Mouse (Mus musculus): ENCODE data around the gene Ackr4. TPM values are rescaled to one million over a fixed set of nuclear protein-coding genes. Genes with fewer than 3 reads are reported as not detected.

The Ackr4 gene
- total and polyA plus RNA-seq, 3 experiments = 0.10 to 0.27 TPM; not detected in 1

DNA sequence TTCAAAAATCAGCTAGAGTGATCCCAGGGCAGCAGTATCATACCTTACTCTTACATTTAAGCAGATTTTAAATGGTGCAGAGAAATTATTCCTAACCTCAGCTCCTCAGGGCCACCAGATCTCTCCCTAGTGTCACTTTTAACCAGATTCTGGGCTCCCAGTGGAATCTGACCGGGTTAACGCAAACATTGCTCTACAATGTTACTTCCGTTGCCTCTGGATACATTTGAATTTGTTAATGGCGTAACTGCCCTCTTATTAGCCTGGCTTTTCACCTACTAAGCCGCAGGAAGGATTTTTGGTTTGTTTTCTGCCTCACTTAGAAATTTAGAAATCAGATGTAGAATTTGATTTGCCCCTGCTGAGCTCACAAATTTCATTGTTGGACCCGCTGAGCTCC lies 92.0 kb downstream of the Ackr4 start:
- no peaks in the 10 kb centered on the region for H3K79me2 ChIP-seq (ENCODE audit: control insufficient read depth, insufficient read depth, low read length, poor library complexity)
- H3K4me1 ChIP-seq (ENCODE audit: control insufficient read depth in 1 of 2, insufficient read depth in 2 of 2, low read length in 2 of 2) = no peaks in the 10 kb centered on the region
- H3K4me3 ChIP-seq (ENCODE audit: control insufficient read depth in 1 of 2, insufficient read depth in 1 of 2, low read depth in 2 of 2, low read length in 2 of 2) = no peak overlapping the region
- H3K36me3 ChIP-seq (ENCODE audit: control insufficient read depth in 1 of 2, insufficient read depth in 2 of 2, low read length in 2 of 2) = no peaks in the 10 kb centered on the region
- no peak overlapping the region for H3K27ac ChIP-seq (ENCODE audit: control insufficient read depth, low read depth, low read length)
- H3K9me3 ChIP-seq (replicated peaks; ENCODE audit: insufficient read depth, low read length) = no peaks in the 10 kb centered on the region
- no peaks in the 10 kb centered on the region for H3K27me3 ChIP-seq (ENCODE audit: control insufficient read depth in 1 of 2, insufficient read depth in 2 of 2, low read length in 2 of 2)
- no peak for TF ChIP-seq MYB (IDR thresholded peaks at IDR 0.05; ENCODE audit: low read depth, low read length)
- no peak for TF ChIP-seq RAD21 (IDR thresholded peaks at IDR 0.05; ENCODE audit: low read depth, low read length)
- TF ChIP-seq CTCF (IDR thresholded peaks at IDR 0.05 in 2 of 3, conservative IDR thresholded peaks at IDR 0.05 in 1 of 3; ENCODE audit: control insufficient read depth in 1 of 3, insufficient read depth in 1 of 3, low read depth in 2 of 3, low read length in 3 of 3, poor library complexity in 1 of 3, severe bottlenecking in 1 of 3) = no peak
- no peak for TF ChIP-seq MYC (IDR thresholded peaks at IDR 0.05; ENCODE audit: low read depth, low read length)
- no peak for TF ChIP-seq KAT2A (conservative IDR thresholded peaks at IDR 0.05; ENCODE audit: low read depth, low read length)
- TF ChIP-seq CHD2 (IDR thresholded peaks at IDR 0.05; ENCODE audit: low read length) = no peak
- TF ChIP-seq RCOR1 (IDR thresholded peaks at IDR 0.05; ENCODE audit: low read depth, low read length) = no peak
- no peak for DNase-seq (ENCODE audit: low read depth, low spot score)
- H3K9ac ChIP-seq (ENCODE audit: control insufficient read depth, low read depth, low read length, poor library complexity, severe bottlenecking) = no peak overlapping the region

DNA sequence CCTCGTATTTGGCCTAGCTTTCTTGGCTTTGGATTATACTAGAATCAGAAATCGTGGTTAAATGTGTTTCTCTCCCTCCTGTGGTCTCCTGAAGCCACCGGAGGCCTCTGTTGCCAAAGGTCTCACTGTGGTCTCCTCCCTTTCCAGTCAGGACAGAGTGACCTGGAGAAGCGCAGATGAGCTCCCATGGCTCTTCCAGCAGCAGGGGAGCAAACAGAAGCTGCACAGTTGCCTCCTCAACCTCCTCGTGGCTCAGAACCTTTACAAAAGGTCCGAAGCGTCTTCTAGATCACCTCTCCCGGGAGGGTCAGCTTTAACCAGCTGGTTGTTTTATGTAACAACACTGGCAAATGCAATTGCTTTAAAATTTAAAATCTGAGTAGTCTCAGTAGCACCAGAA lies 92.5 kb downstream of the Ackr4 start:
- TF ChIP-seq USF2 (IDR thresholded peaks at IDR 0.05; ENCODE audit: borderline replicate concordance in 1 of 2, insufficient read depth in 1 of 2, low read depth in 1 of 2, low read length in 2 of 2) (no peak), UBTF (IDR thresholded peaks at IDR 0.05; ENCODE audit: borderline replicate concordance, insufficient read depth, low read depth, low read length) (no peak), MAFK (IDR thresholded peaks at IDR 0.05; ENCODE audit: borderline replicate concordance, low read depth, low read length) (no peak), HCFC1 (IDR thresholded peaks at IDR 0.05; ENCODE audit: low read depth, low read length) (no peak), KAT2A (conservative IDR thresholded peaks at IDR 0.05; ENCODE audit: low read depth, low read length) (no peak), RCOR1 (IDR thresholded peaks at IDR 0.05; ENCODE audit: low read depth, low read length) (no peak), CHD2 (IDR thresholded peaks at IDR 0.05; ENCODE audit: low read length) (no peak), ZKSCAN1 (IDR thresholded peaks at IDR 0.05; ENCODE audit: low read depth, low read length) (no peak), SIN3A (IDR thresholded peaks at IDR 0.05; ENCODE audit: low read length) (no peak), TAL1 (IDR thresholded peaks at IDR 0.05; ENCODE audit: low read length) (no peak), USF1 (IDR thresholded peaks at IDR 0.05; ENCODE audit: low read depth, low read length) (no peak), RAD21 (IDR thresholded peaks at IDR 0.05; ENCODE audit: low read depth, low read length) (no peak), ZC3H11A (IDR thresholded peaks at IDR 0.05; ENCODE audit: low read depth, low read length) (no peak), ETS1 (IDR thresholded peaks at IDR 0.05; ENCODE audit: low read depth, low read length) (no peak), CHD1 (IDR thresholded peaks at IDR 0.05; ENCODE audit: low read depth, low read length) (no peak), E2F4 (IDR thresholded peaks at IDR 0.05; ENCODE audit: borderline replicate concordance, low read depth, low read length) (no peak)
- no peak for DNase-seq (ENCODE audit: low read depth, low spot score)
- Histone ChIP-seq H3K36me3 (ENCODE audit: control insufficient read depth in 1 of 2, insufficient read depth in 2 of 2, low read length in 2 of 2) (no peaks in the 10 kb centered on the region), H3K79me2 (ENCODE audit: control insufficient read depth, insufficient read depth, low read length, poor library complexity) (no peaks in the 10 kb centered on the region), H3K4me1 (ENCODE audit: control insufficient read depth in 1 of 2, insufficient read depth in 2 of 2, low read length in 2 of 2) (no peaks in the 10 kb centered on the region), H3K27ac (ENCODE audit: control insufficient read depth, low read depth, low read length) (no peak overlapping the region), H3K27me3 (ENCODE audit: control insufficient read depth in 1 of 2, insufficient read depth in 2 of 2, low read length in 2 of 2) (no peaks in the 10 kb centered on the region), H3K9me3 (replicated peaks; ENCODE audit: insufficient read depth, low read length) (no peaks in the 10 kb centered on the region), H3K4me3 (ENCODE audit: control insufficient read depth in 1 of 2, insufficient read depth in 1 of 2, low read depth in 2 of 2, low read length in 2 of 2) (no peak overlapping the region), H3K9ac (ENCODE audit: control insufficient read depth, low read depth, low read length, poor library complexity, severe bottlenecking) (no peak overlapping the region)

Other genes starting within 250 kb of the Ackr4 start
- 1.0 and 2.3 TPM in 2 replicates for gene Nphp3, start 124.4 kb downstream of the Ackr4 start, total RNA-seq (2012; rRNA removed)
- gene Nphp3, start 124.4 kb downstream of the Ackr4 start, polyA plus RNA-seq (2012; ENCODE audit: insufficient read depth in 1 of 2, insufficient read length in 2 of 2, low read depth in 1 of 2, low replicate concordance in 2 of 2, missing spikeins in 1 of 2) = 1 to 10 TPM in 1 of 2 experiments, not detected in 1; 3.7 TPM
- gene Gm28305, start 86.3 kb downstream of the Ackr4 start, total RNA-seq (2012; rRNA removed) = not detected in 2 replicates
- not detected for gene Gm28305, start 86.3 kb downstream of the Ackr4 start, polyA plus RNA-seq (2012; ENCODE audit: insufficient read depth in 1 of 2, insufficient read length in 2 of 2, low read depth in 1 of 2, low replicate concordance in 2 of 2, missing spikeins in 1 of 2)
- gene Uba5, start 63.8 kb downstream of the Ackr4 start, total RNA-seq (2012; rRNA removed) = 24.2 and 30.8 TPM in 2 replicates
- gene Uba5, start 63.8 kb downstream of the Ackr4 start, polyA plus RNA-seq (2012; ENCODE audit: insufficient read depth in 1 of 2, insufficient read length in 2 of 2, low read depth in 1 of 2, low replicate concordance in 2 of 2, missing spikeins in 1 of 2) = 10 to 100 TPM in 1 of 2 experiments, not detected in 1; 35.5 TPM
- gene Acad11, start 63.6 kb downstream of the Ackr4 start, total RNA-seq (2012; rRNA removed) = 14.3 and 16.0 TPM in 2 replicates
- gene Acad11, start 63.6 kb downstream of the Ackr4 start, polyA plus RNA-seq (2012; ENCODE audit: insufficient read depth in 1 of 2, insufficient read length in 2 of 2, low read depth in 1 of 2, low replicate concordance in 2 of 2, missing spikeins in 1 of 2) = 10 to 100 TPM in 1 of 2 experiments, not detected in 1; 14.2 TPM
- 24.1 and 26.4 TPM in 2 replicates for gene Dnajc13, start 136.0 kb upstream of the Ackr4 start, total RNA-seq (2012; rRNA removed)
- 10 to 100 TPM; 31.1 to 59.0 TPM for gene Dnajc13, start 136.0 kb upstream of the Ackr4 start, polyA plus RNA-seq (2012; ENCODE audit: insufficient read depth in 1 of 2, insufficient read length in 2 of 2, low read depth in 1 of 2, low replicate concordance in 2 of 2, missing spikeins in 1 of 2)
- not detected in 2 replicates for gene Acpp, start 210.8 kb upstream of the Ackr4 start, total RNA-seq (2012; rRNA removed)
- gene Acpp, start 210.8 kb upstream of the Ackr4 start, polyA plus RNA-seq (2012; ENCODE audit: insufficient read depth in 1 of 2, insufficient read length in 2 of 2, low read depth in 1 of 2, low replicate concordance in 2 of 2, missing spikeins in 1 of 2) = under 1 TPM in 1 of 2 experiments, not detected in 1; 0.03 TPM